Mouse (Mus musculus) liver (tissue): ENCODE data around the gene Notch2.

ENCODE experiments used
- DNase-seq: peaks from one replicate; pipeline ENCODE4 v3.0.0-alpha.2; 2020; ENCODE audit warnings: mixed read lengths

Gene Notch2

DNA sequence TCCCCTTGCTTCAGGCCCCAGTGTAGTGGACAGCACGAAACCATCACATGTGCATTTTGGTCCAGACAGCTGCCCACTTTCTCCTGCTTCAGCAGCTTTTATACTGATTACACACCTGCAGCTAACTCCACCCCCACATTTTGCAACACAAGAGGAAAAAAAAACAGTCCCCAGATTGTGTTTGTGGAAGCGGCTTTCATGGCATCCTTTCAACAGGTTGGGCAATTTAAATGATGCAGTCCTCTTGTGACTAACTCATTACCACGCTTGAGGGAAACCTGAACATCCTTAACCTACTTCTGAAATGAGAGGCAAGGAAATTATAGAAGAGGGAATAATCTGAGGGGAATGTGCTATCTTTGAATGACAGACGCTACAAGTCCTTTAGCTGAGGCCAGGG, 15.0 kb upstream of the Notch2 start:
- no peak for DNase-seq

GRCm38 (mm10) chr3:98003558-98003957, 9.8 kb upstream of the Notch2 start:
- peak; percentile 33 for DNase-seq

- no peak for DNase-seq
Measured at GRCm38 (mm10) chr3:98004231-98004630, 9.1 kb upstream of the Notch2 start.

GRCm38 (mm10) chr3:98005306-98005705, 8.0 kb upstream of the Notch2 start:
- DNase-seq: no peak

- no peak for DNase-seq
Measured at GRCm38 (mm10) chr3:98006046-98006691, 7.2 kb upstream of the Notch2 start.

- no peak for DNase-seq
Measured at GRCm38 (mm10) chr3:98006973-98007372, 6.4 kb upstream of the Notch2 start.

DNA sequence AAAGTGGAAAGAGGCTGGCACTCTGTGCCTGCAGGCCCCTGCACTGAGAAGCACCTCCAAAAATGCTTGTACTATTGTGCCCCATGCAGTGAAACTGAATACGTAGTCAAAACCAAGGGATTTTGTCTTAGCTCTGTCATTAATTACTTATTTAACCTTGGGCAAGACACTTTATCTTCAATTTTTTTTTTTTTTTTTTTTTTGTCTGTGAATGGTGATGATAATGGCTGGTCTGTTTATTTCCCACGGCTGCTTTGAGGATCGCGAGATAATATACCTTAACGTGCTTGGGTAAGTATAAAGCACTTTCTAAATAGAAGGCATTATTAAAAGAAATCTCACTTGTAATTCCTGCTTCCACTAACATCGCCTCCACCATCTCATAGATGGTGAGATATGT, 5.2 kb upstream of the Notch2 start:
- DNase-seq: no peak

DNA sequence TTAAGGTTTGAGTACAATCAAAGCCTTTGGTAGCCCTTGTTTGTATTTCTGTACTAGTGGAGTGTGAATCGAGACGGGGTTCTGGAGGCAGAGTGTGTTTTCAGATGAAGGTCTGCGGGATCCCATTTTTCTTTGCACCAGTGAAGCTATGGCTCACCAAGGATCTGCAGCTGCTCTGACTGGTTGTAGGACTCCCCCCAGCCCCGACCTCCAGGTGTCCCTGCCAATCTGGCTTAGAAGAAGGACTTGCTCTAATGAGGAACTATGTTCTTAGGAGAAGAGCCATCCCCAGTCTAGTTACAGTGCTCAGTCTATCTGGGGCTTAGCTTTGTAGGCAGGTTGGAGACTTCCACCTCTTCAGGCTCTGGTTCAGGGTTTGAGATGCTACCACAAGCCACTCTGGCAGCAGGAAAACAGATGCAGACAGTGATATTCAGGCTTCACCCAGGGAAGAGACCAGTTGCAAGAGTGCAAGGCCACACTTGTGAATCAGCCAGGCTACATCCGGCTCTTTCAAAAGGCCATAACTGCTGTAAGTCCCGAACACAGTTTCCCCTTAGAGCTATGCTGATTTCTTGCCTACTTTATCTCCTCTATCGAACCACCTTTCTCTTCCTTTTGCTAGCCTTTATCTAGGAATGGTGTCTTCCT, 4.0 kb upstream of the Notch2 start:
- DNase-seq: no peak

DNA sequence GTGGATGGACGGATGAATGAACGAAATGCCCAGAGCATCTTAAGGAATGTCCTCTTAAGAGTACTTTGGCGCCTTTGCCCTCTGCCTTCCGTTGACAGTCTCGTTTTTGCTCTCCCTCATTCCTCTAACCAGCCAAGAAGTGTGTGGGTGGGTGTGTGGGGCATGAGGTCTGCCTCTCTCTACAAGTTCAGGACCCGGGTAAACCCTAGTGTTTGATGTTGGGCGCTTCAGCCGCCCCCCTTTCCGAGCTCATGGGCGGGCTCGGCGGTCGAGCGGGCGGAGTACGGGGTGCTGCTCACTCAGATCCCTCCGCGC, 284 bp upstream of the Notch2 start:
- DNase-seq: no peak

GRCm38 (mm10) chr3:98015205-98016171, 2.2 kb downstream of the Notch2 start:
- no peak for DNase-seq

GRCm38 (mm10) chr3:98016901-98017591, 3.7 kb downstream of the Notch2 start:
- no peak for DNase-seq

- no peak for DNase-seq
Measured at GRCm38 (mm10) chr3:98018187-98018586, 4.9 kb downstream of the Notch2 start.

DNA sequence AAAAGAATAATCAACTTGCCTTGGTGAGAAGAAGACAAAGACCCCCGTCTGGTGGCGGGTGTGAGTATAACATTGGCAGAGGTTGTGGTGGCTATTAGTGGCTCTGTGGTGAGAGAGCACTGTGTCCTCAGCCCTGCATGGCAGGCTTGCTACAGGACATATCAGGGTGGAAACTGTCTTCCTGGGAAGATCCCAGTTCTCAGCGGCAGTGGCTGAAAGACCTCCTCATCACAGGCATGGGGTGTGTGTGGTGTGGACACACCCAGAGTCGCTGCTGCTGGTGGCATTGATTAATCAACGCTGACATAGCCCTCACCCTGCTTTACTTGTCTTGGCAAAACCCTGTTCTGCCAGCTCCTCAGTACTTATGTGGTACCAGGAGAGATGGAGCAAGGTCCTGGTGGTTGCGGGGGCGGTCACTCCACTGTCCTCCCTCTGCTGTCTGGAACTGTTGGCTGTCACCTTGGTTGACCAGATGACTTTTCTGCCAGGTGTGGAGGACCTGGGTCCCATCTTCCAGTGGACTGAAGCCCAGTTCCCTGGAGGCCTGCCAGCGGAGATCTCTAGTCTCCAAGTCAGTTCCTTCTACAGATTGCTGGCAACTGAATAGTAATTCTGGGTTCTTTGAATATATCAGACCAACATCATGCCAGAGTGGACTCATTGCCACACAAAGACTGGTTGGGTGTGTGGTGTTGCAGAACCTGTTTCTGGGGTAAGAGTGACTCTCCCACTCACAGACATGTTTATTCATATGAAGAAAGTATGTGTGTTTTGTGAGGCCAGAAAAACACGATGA, 7.3 kb downstream of the Notch2 start:
- peak; percentile 44 for DNase-seq

- DNase-seq: peak; percentile 36
Measured at GRCm38 (mm10) chr3:98024288-98024848, 11.0 kb downstream of the Notch2 start.

GRCm38 (mm10) chr3:98025521-98025920, 12.2 kb downstream of the Notch2 start:
- no peak for DNase-seq

DNA sequence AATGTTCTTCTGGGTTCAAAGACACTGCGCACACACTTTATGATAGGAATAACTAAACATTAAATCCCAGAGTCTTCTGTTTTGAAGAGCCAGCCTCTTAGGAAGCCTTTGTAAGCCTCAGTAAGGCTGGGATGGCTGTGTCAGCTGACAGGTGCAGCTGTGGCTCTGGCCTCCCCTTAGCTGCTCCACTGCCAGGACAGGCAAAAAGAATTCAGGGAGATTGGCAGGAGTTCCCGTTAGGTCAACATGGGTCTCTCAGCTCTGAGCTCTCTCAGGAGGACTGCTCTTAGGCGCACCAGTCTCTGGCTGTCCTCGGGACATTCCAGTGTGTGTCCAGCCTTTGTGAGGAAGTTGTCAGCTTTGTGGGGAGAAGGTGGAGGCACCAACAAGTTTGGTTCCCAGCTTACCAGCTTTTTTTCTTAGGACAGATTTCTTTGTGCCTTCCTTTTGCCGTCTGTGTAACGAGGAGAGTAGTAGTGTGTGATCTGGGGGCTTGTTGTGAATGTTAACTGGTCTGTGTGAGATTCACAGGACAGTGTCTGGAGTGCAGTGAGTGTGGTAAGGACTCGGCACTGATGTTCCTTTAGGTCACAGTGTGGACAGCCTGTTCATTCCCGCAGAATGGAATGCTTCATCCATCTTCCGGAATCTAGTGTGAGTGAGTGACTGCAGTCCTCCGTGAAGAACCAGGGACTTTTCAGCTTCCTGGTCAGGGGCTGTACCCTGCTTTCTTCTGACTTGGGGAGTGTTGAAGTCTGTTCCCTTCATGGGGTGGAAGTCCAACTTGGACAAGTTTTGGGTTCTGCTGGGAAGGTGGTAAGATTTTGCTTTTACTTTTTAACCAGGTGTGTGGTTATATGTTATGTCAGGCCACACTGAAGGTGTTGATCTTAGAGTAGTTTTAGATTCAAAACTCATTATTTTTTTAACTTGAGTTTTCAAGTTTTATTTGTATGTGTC, 12.9 kb downstream of the Notch2 start:
- DNase-seq: no peak

GRCm38 (mm10) chr3:98027371-98027774, 14.0 kb downstream of the Notch2 start:
- no peak for DNase-seq

DNA sequence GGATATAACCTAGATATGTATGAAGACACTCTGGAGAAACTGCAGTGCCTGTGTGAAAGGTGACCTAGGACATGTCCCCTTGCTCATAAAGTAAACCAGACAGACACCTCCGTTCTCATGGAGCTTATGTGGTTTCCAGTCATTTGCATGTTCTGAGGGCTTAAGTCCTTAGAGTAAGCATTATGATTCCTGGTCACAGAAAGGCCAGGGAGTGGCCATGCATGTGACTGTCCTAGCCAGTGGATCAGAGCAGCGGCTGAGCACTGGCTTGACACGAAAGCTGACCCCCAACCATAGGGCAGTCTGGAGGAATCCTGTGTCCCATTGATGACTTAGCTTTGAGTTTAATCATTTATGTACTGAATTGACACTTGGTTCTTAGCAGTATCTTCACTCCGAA, 14.7 kb downstream of the Notch2 start:
- no peak for DNase-seq

- no peak for DNase-seq
Measured at GRCm38 (mm10) chr3:98028936-98029335, 15.6 kb downstream of the Notch2 start.

DNA sequence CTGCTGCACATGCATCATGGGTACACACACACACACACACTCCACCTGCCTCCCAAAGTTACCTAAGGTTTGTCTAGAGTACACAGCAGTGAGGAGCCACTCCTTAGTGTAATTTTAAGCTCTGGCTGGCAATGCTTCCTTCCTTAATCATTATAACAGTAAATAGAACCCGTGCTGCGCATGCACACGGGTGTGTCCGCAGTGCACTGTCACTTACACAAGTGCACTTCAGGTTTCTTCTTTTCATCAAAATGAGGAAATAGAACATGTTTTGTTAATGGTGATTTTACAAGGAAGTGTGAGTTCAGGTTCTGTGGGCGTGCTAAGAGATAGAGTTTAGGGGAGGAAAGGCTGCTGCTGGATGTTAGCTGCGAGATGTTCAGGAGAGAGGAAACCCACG, 17.8 kb downstream of the Notch2 start:
- DNase-seq: no peak

DNA sequence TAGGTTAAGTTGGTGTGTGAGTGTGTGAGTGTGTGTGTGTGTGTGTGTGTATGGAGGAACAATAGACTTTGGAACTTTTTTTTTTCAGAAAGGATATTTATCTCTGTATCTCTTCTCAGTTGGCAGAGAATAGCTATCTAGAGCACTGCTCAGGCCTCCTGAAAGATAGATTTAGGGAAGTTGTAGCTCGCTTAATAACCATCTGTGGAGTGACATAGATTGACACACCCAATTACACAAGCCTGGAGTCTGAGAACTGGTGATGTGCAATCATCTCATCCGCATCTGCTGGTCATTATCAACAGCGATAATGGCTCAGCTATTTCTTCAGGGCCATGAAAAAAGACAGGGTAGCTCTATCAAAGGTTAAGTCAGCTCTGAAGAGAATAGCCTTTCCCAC, 18.9 kb downstream of the Notch2 start:
- no peak for DNase-seq
